Mouse (Mus musculus) heart, postnatal 36 days (tissue): Measurements from ENCODE around the gene 2410004B18Rik. TPM values are rescaled to one million over a fixed set of nuclear protein-coding genes. Genes with fewer than 3 reads are reported as not detected.
A peak's percentile ranks its signal among the peaks of the same experiment; 100 is the strongest.
"Not testable (repeated sequence)": the region's sequence is repeated elsewhere in the genome, so short reads cannot be mapped to it uniquely, and the experiment has no call there.

Experiments used
- DNase-seq, 2 experiments: peaks; one replicate each; pipeline ENCODE4 v3.0.0; 2021 to 2022
- intact Hi-C: fragments of 180-260 bp; cut with DNase I; formaldehyde crosslinking; loops from one replicate; pipeline ENCODE4 v1.15.1; 2025
- total RNA-seq, 2 experiments: library from RNA; stranded (reverse); gene quantifications; 2 replicates each; pipeline ENCODE4 v1.2.3; 2021

Gene 2410004B18Rik
- total RNA-seq, 2 experiments from 2014 or later, result 16.0 to 16.6 TPM

DNA sequence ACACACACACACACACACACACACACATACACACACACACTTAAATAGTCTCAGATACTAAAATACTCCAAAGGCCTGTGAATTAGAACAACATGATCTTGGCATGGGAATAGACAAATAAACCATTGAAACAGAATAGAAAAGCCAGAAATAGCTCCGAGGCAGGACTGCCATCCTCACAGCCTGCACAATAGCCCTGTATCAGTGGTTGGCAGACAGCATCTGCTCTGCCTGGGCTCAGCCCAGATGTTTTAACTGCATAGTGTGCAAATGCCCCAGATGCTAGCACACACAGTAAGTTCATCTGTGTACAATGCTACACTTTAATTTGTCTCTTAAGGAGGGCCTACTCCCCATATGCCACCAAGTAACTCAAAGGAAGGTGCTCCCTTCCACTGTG lies 22.0 kb downstream of the 2410004B18Rik start:
- intact Hi-C loops, result loop anchor here (5.0 kb wide), 1 partner anchor 42 kb away; no protein-coding TSS in a partner anchor
- DNase-seq, result peak in 1 of 2 experiments; percentile 21

DNA sequence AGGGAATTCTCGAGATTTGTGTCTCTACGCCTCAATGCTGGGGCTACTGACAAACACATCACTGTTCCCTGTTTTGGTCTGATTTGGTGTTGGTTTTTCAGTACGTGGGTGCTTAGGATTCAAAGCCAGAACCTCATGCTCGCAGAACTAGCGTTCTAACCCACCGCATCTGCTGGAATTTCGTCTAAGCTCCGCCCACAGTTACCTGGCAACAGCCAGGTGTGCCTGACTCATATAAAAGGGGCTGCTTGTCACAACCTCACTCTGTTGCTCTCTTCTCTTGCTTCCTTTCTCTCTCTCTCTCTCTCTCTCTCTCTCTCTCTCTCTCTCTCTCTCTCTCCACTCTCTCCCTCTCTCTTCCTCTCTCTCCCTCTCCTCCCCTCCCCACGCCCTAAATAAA lies 24.6 kb downstream of the 2410004B18Rik start:
- intact Hi-C loops, result loop anchor here (5.0 kb wide), 1 partner anchor 40 kb away; no protein-coding TSS in a partner anchor
- DNase-seq, result no peak

DNA sequence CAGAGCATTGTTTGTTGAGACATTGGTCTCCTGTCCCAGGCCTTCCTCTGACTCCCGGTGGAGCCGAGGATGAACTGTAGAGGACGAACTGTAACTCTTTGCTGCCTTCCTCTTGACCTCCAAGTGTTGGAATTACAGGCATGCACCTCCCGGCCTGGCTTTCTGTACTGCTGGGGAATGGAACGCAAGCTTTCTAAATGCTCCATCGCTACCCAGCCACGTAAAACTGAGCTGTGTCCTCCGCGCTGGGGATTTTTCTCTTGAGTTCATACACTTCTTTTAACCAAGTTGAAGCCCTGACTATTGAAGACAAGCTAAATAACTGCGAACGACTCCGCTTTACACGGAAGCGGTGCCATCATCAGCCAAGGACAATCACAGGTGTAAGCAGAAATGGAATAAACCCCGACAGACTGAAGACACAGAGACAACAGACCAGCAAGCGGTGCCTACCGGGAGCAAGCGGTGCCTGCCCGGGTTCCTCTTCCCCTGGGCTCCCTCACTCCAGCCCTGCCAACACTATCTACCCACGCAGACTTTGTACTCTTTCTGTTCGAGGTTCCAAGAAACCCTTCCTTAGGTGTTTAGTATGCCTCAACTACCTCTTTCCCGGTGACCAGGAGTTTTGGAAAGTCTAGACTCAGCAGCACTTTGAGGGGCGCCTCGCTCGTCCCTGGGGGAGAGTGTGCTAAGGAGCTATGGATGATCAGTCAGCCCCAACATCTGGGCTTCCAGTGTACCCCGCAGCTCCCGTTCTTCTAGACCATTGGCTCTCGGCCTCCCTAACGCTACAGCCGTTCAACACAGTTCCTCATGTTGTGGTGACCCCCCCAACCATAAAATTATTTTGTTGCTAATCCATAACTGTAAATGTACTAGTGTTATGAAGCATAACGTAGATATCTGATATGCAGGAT lies 25.5 kb downstream of the 2410004B18Rik start:
- intact Hi-C loops, result loop anchor here (2.0 to 5.0 kb wide), 2 partner anchors 25 to 39 kb away; no protein-coding TSS in a partner anchor
- peak in 1 of 2 experiments; percentile 27 for DNase-seq

GRCm38 (mm10) chr3:145964018-145964387 lies 26.2 kb downstream of the 2410004B18Rik start:
- peak; percentile 17 to 42 for DNase-seq
- intact Hi-C loops, result loop anchor here (2.0 to 5.0 kb wide), 2 partner anchors 25 to 38 kb away; no protein-coding TSS in a partner anchor

DNA sequence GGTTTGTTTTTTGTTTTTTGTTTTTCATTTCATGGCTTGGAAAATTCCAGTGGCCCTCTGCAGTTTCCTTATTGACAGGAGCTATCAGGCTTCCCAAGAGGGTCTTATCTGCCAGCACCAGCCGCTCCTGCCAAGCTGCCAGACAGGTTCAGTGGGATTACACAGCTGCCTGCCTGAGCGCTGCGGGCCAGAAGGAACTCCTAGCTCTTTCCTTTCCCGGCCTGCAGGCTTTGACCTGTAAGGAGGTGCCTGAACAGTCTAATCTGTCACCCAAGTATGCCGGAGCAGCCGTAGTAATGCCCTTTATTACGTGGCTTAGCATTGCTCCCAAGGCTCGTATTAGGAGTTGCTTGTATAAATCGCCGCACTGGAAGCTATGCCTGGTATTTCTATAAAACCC lies 26.7 kb downstream of the 2410004B18Rik start:
- DNase-seq, result peak; percentile 53 to 57
- intact Hi-C loops, result loop anchor here (2.0 to 5.0 kb wide), 2 partner anchors 24 to 38 kb away; no protein-coding TSS in a partner anchor

- intact Hi-C loops, result loop anchor here (2.0 kb wide), 1 partner anchor 23 kb away; no protein-coding TSS in a partner anchor
- DNase-seq, result not testable (repeated sequence)
Observed at GRCm38 (mm10) chr3:145965583-145965982, 27.8 kb downstream of the 2410004B18Rik start.

GRCm38 (mm10) chr3:145966806-145967205 lies 29.0 kb downstream of the 2410004B18Rik start:
- intact Hi-C loops, result no loop called here
- DNase-seq, result no peak

DNA sequence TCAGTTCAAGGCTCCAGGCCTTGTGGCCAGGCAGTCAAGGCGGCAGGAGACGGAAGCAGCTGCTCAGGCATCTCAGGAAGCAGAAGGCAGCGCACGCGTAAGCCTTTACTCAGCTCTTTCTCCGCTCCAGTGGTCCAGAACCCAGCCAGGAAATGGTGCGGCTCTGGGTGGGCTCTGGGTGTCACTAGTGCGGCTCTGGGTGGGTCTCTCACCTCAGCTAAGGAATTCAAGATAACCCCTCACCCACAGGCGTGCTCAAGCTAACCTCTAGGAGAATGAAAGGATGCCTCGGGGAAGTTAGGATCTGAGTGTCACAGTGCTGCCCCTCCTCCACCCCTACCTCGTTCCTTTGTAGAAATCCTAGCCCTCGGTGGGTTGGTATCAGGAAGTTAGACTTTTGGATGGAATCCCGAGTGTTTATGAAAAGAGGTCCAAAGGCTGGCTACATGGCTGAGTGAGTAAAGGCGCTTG lies 31.3 kb downstream of the 2410004B18Rik start:
- intact Hi-C loops, result no loop called here
- no peak for DNase-seq

DNA sequence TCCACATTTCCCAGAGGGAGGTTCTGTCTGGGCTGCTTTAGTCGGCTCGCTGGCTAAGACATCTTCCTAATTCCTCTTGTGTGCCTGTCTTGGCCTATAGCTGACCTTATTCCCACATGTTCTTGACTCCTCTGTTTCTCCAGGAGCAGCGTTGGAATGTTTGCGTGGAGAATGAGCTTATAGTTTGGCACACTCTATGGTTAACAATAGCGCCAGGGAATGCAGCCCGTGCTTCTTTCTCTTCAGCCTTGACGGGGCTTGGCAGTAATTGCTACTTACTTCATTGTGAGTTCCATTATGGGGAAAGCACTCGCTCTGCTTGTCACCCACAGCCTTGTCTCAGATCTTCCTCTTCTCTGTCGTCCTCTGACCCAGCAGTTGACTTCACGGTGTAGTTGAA lies 33.7 kb downstream of the 2410004B18Rik start:
- intact Hi-C loops, result no loop called here

GRCm38 (mm10) chr3:145974986-145975385 lies 37.2 kb downstream of the 2410004B18Rik start:
- intact Hi-C loops, result no loop called here

More for the DNA sequence above, 33.7 kb downstream of the 2410004B18Rik start:
- no peak for DNase-seq

GRCm38 (mm10) chr3:145985333-145985925 lies 47.6 kb downstream of the 2410004B18Rik start:
- no peak for DNase-seq
- intact Hi-C loops, result loop anchor here (5.0 kb wide), 1 partner anchor 33 kb away; no protein-coding TSS in a partner anchor

More at GRCm38 (mm10) chr3:145974986-145975385, 37.2 kb downstream of the 2410004B18Rik start:
- no peak for DNase-seq

DNA sequence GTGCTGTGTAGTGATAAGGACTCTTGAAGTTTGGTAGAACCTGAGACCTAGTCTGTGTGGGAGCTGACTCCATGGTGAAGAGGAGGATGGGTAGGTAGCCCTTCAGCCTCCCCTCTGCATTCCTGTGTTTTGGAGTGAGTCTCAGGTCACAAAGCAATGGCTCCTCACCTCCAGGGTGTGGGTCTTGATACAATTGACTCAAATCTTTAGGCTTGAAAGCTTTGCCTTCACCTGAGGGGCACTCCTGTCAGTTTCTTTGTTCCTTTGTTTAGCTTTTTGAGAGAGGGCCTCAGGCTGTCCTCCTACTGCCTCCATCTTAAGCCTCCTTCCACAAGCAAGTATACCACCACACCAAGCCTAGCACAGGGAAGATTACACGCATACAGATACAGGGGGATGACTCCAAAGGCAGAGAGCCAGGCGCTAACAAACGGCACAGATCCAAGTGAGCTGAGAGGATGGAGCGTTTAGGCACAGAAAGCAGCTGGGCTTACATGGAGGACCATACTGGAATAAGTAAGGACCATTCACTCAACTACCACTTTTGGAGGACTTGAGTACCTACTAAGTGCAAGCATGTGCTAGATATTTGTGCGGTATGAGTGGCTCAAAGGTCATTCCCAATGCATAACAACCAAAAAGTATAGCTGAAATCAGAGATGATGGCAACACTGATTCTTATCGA lies 48.6 kb downstream of the 2410004B18Rik start:
- intact Hi-C loops, result loop anchor here (5.0 kb wide), 1 partner anchor 34 kb away; no protein-coding TSS in a partner anchor
- no peak for DNase-seq

DNA sequence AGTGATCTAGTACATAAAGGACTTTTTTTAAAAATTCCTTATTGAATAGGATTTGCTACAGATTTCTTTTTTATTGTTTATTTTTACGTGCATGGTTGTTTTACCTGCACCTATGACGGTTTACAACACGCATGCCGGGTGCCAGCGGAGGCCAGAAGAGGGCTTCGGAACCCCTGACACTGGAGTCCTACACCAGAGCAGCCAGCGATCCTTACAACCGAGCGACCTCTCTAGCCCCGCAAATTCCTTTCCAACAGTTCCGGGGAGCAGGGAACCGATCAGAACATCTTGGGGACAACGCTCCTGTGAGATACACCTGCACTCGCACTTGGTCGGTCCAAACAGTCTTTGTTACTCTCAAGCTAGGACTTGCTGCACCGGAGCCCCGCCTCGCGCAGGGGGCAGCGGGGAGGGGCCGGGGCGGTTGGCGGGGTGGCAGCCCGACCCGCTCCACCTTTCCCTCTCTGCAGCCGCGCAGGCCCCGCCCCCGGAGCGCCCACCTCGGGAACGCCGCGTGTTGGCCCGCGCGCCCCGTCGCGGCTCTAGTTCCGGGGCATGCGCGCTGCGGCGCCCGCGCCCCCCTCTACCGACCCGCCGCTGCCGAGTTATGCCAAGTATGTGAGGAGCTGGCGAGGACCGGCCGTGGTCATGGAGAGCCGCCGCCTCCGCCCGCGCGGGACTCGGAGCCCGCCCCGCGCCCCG lies 49.6 kb downstream of the 2410004B18Rik start, which contains the start of gene Syde2:
Gene Syde2 (plus strand): TSS at position 603 of the 702 bp plus-strand sequence.
- intact Hi-C loops, result loop anchor here (5.0 kb wide), 1 partner anchor 35 kb away; no protein-coding TSS in a partner anchor
- peak; percentile 77 to 86 for DNase-seq

DNA sequence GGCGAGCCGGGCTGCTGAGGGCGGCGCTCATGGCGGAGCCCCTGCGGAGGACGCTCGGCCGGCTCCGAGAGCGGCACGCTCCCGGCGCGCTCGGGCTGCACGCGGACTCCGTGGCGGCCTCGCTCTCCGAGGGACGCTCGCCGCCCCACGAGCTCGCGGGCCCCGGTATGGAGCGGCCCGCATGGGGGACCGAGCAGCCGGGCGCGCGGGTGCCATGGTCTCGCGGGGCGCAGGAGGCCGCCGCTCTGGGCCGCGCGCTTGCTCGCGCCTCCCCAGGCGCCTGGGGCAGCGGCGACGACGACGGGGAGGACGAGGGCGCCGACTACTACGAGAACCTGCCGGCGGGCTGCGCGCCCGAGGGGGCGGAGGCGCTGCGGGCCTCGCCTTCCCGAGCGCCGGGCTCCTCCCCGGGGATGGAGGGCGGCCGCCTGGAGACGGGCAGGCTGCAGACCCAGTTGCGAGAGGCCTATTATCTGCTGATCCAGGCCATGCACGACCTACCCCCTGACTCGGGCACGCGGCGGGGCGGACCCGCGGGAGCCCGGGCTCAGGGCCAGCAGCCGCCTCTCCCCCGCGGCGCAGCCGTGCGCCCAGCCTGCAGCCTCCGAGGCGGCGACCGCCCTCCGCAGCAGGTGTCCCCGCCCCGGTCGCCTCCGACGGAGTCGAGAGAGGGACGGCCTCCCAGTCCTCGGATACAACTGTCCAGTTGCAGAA lies 50.3 kb downstream of the 2410004B18Rik start:
- peak; percentile 80 to 86 for DNase-seq
- intact Hi-C loops, result loop anchor here (2.0 to 5.0 kb wide), 2 partner anchors 23 to 36 kb away; no protein-coding TSS in a partner anchor

- no peak for DNase-seq
- intact Hi-C loops, result loop anchor here (2.0 to 5.0 kb wide), 2 partner anchors 24 to 37 kb away; no protein-coding TSS in a partner anchor
Observed at GRCm38 (mm10) chr3:145988684-145989575, 51.1 kb downstream of the 2410004B18Rik start.

- no peak for DNase-seq
- intact Hi-C loops, result loop anchor here (2.0 to 5.0 kb wide), 2 partner anchors 25 to 37 kb away; no protein-coding TSS in a partner anchor
Observed at GRCm38 (mm10) chr3:145989576-145990081, 51.8 kb downstream of the 2410004B18Rik start.

- intact Hi-C loops, result no loop called here
- no peak for DNase-seq
Observed at GRCm38 (mm10) chr3:145991130-145991529, 53.3 kb downstream of the 2410004B18Rik start.
